Mouse (Mus musculus): Measurements from ENCODE around the gene Frmd4b. TPM values are rescaled to one million over a fixed set of nuclear protein-coding genes. Genes with fewer than 3 reads are reported as not detected.

Frmd4b gene
- polyA plus RNA-seq (2012; rRNA removed), result 12.5 and 14.3 TPM in 2 replicates

- Histone ChIP-seq H3K27ac (ENCODE audit: insufficient read depth, low read length) (no peak within 1 kb of the TSS), H3K27me3 (ENCODE audit: control insufficient read depth, insufficient read depth, low read length) (peaks cover 2% of the 10 kb centered on the region), H3K36me3 (ENCODE audit: control insufficient read depth, insufficient read depth, low read length) (no peaks in the 10 kb centered on the region), H3K4me1 (ENCODE audit: control insufficient read depth, insufficient read depth, insufficient read length) (no peaks in the 10 kb centered on the region), H3K4me3 (ENCODE audit: extremely low read depth, insufficient read depth, insufficient read length) (peak within 1 kb of the TSS; percentile 39)
- WGBS, result 3% methylated on average over 42 of the region's 42 CpGs
- DNase-seq (ENCODE audit: low read depth in 1 of 2, low spot score in 2 of 2), result no peak
- TF ChIP-seq CTCF (IDR thresholded peaks at IDR 0.05; ENCODE audit: extremely low read depth, insufficient read depth, insufficient read length, insufficient replicate concordance) (no peak), POLR2A (IDR thresholded peaks at IDR 0.05; ENCODE audit: low read depth, low read length) (no peak)
Observed at GRCm38 (mm10) chr6:97617266-97617743, at the start of gene Frmd4b. Gene Frmd4b, minus strand, starts transcription at chr6:97617541.

GRCm38 (mm10) chr6:97666417-97666816 is 49.1 kb upstream of the Frmd4b start:
- Histone ChIP-seq H3K36me3 (ENCODE audit: control insufficient read depth, insufficient read depth, low read length) (no peaks in the 10 kb centered on the region), H3K4me1 (ENCODE audit: control insufficient read depth, insufficient read depth, insufficient read length) (no peaks in the 10 kb centered on the region), H3K27me3 (ENCODE audit: control insufficient read depth, insufficient read depth, low read length) (no peaks in the 10 kb centered on the region), H3K27ac (ENCODE audit: insufficient read depth, low read length) (no peak overlapping the region), H3K4me3 (ENCODE audit: extremely low read depth, insufficient read depth, insufficient read length) (no peak overlapping the region)
- TF ChIP-seq POLR2A (IDR thresholded peaks at IDR 0.05; ENCODE audit: low read depth, low read length) (no peak), CTCF (IDR thresholded peaks at IDR 0.05; ENCODE audit: extremely low read depth, insufficient read depth, insufficient read length, insufficient replicate concordance) (no peak)
- no peak for DNase-seq (ENCODE audit: low read depth in 1 of 2, low spot score in 2 of 2)
- WGBS, result 78% methylated on average over 2 of the region's 2 CpGs

DNA sequence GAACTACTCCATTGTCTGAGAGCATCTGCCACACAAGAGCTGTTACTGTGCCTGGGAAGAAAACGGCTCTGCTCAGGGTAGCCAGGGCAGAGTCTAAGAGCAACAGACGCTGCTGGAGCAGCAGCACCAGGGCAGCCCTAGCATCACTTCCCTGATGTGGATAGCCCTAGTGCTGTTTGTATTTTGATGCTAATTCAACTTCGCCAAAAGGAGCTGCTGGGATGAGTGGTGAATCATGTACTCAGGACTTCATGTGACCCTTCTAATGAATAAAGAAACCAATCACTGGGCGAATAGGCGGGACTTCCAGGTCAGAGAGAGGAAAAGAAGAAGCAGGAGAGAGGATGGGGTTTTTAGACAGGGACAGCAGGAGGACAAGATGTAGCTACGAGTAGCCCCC is 41.6 kb upstream of the Frmd4b start:
- 87% methylated on average over 6 of the region's 6 CpGs for WGBS
- no peaks in the 10 kb centered on the region for H3K36me3 ChIP-seq (ENCODE audit: control insufficient read depth, insufficient read depth, low read length)
- H3K27me3 ChIP-seq (ENCODE audit: control insufficient read depth, insufficient read depth, low read length), result no peaks in the 10 kb centered on the region

GRCm38 (mm10) chr6:97655986-97656385 is 38.6 kb upstream of the Frmd4b start:
- no peak for TF ChIP-seq CTCF (IDR thresholded peaks at IDR 0.05; ENCODE audit: extremely low read depth, insufficient read depth, insufficient read length, insufficient replicate concordance)
- TF ChIP-seq POLR2A (IDR thresholded peaks at IDR 0.05; ENCODE audit: low read depth, low read length), result no peak
- DNase-seq (ENCODE audit: low read depth in 1 of 2, low spot score in 2 of 2), result no peak
- H3K4me3 ChIP-seq (ENCODE audit: extremely low read depth, insufficient read depth, insufficient read length), result no peak overlapping the region
- H3K36me3 ChIP-seq (ENCODE audit: control insufficient read depth, insufficient read depth, low read length), result no peaks in the 10 kb centered on the region
- H3K27ac ChIP-seq (ENCODE audit: insufficient read depth, low read length), result no peak overlapping the region
- no peaks in the 10 kb centered on the region for H3K4me1 ChIP-seq (ENCODE audit: control insufficient read depth, insufficient read depth, insufficient read length)
- no peaks in the 10 kb centered on the region for H3K27me3 ChIP-seq (ENCODE audit: control insufficient read depth, insufficient read depth, low read length)
- WGBS, result 74% methylated on average over 3 of the region's 3 CpGs

More for the DNA sequence above, 41.6 kb upstream of the Frmd4b start:
- DNase-seq (ENCODE audit: low read depth in 1 of 2, low spot score in 2 of 2), result no peak
- no peak for TF ChIP-seq POLR2A (IDR thresholded peaks at IDR 0.05; ENCODE audit: low read depth, low read length)
- TF ChIP-seq CTCF (IDR thresholded peaks at IDR 0.05; ENCODE audit: extremely low read depth, insufficient read depth, insufficient read length, insufficient replicate concordance), result no peak
- Histone ChIP-seq H3K27ac (ENCODE audit: insufficient read depth, low read length) (no peak overlapping the region), H3K4me3 (ENCODE audit: extremely low read depth, insufficient read depth, insufficient read length) (no peak overlapping the region), H3K4me1 (ENCODE audit: control insufficient read depth, insufficient read depth, insufficient read length) (no peaks in the 10 kb centered on the region)

DNA sequence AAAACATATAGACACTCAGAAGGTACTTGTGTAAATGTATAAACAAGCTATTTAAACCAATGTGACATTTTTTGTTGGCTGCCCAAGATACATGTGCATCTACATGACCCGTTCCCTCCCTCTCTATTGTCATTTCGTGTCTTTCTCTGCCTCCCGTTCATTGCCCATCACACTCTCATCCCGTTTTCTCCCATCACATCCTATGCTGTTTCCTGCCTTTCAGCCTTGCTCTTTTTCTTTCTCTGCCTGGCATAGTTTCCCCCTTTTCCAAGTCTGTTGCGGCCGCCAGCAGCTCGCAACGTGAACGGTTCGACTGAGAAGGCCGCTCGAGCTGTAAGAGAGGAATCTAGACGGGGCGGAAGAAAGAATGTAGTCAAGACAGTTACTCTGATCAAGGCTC is 30.2 kb upstream of the Frmd4b start:
- H3K27ac ChIP-seq (ENCODE audit: insufficient read depth, low read length), result no peak overlapping the region
- H3K27me3 ChIP-seq (ENCODE audit: control insufficient read depth, insufficient read depth, low read length), result no peaks in the 10 kb centered on the region
- H3K4me1 ChIP-seq (ENCODE audit: control insufficient read depth, insufficient read depth, insufficient read length), result no peaks in the 10 kb centered on the region
- H3K4me3 ChIP-seq (ENCODE audit: extremely low read depth, insufficient read depth, insufficient read length), result no peak overlapping the region
- no peak for DNase-seq (ENCODE audit: low read depth in 1 of 2, low spot score in 2 of 2)
- WGBS, result 94% methylated on average over 14 of the region's 14 CpGs
- TF ChIP-seq POLR2A (IDR thresholded peaks at IDR 0.05; ENCODE audit: low read depth, low read length) (no peak), CTCF (IDR thresholded peaks at IDR 0.05; ENCODE audit: extremely low read depth, insufficient read depth, insufficient read length, insufficient replicate concordance) (no peak)
- no peaks in the 10 kb centered on the region for H3K36me3 ChIP-seq (ENCODE audit: control insufficient read depth, insufficient read depth, low read length)

GRCm38 (mm10) chr6:97623330-97623729 is 6.0 kb upstream of the Frmd4b start:
- H3K27ac ChIP-seq (ENCODE audit: insufficient read depth, low read length), result no peak overlapping the region
- no peak overlapping the region for H3K4me3 ChIP-seq (ENCODE audit: extremely low read depth, insufficient read depth, insufficient read length)
- no peak for DNase-seq (ENCODE audit: low read depth in 1 of 2, low spot score in 2 of 2)
- TF ChIP-seq POLR2A (IDR thresholded peaks at IDR 0.05; ENCODE audit: low read depth, low read length), result no peak
- no peak for TF ChIP-seq CTCF (IDR thresholded peaks at IDR 0.05; ENCODE audit: extremely low read depth, insufficient read depth, insufficient read length, insufficient replicate concordance)
- no peaks in the 10 kb centered on the region for H3K36me3 ChIP-seq (ENCODE audit: control insufficient read depth, insufficient read depth, low read length)
- H3K4me1 ChIP-seq (ENCODE audit: control insufficient read depth, insufficient read depth, insufficient read length), result no peaks in the 10 kb centered on the region
- peaks cover 2% of the 10 kb centered on the region; the same call in 1 of the 2 replicates for H3K27me3 ChIP-seq (ENCODE audit: control insufficient read depth, insufficient read depth, low read length)
- WGBS, result 61% methylated on average over 9 of the region's 9 CpGs

DNA sequence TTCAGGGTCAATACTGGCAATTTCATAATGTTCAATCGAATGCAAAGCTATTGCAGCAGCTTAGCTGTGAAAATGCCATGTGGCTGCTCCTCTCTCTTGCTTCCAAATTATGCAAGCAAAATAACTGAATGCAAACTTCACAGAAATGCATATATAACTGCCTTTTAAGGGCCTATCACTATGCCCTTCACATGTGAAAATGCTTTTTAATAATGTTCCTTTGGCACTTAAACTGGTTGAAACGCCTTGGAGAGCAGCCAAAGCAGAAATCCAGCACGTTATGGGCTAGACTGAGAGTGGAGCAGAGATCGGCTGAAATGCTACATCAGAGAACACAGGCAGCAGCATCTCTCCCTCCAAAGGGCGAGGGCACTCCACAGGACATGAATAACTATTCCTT is 4.9 kb upstream of the Frmd4b start:
- Histone ChIP-seq H3K4me1 (ENCODE audit: control insufficient read depth, insufficient read depth, insufficient read length) (no peaks in the 10 kb centered on the region), H3K36me3 (ENCODE audit: control insufficient read depth, insufficient read depth, low read length) (no peaks in the 10 kb centered on the region), H3K27ac (ENCODE audit: insufficient read depth, low read length) (no peak overlapping the region), H3K4me3 (ENCODE audit: extremely low read depth, insufficient read depth, insufficient read length) (no peak overlapping the region), H3K27me3 (ENCODE audit: control insufficient read depth, insufficient read depth, low read length) (peaks cover 2% of the 10 kb centered on the region; the same call in 1 of the 2 replicates)
- TF ChIP-seq CTCF (IDR thresholded peaks at IDR 0.05; ENCODE audit: extremely low read depth, insufficient read depth, insufficient read length, insufficient replicate concordance) (no peak), POLR2A (IDR thresholded peaks at IDR 0.05; ENCODE audit: low read depth, low read length) (no peak)
- DNase-seq (ENCODE audit: low read depth in 1 of 2, low spot score in 2 of 2), result no peak
- 71% methylated on average over 5 of the region's 5 CpGs for WGBS
